Mouse (Mus musculus) lung, postnatal 0 days (tissue): ENCODE measurements at regions not wholly inside any gene's neighbourhood (a gene's known extent, or its start where the extent isn't known, plus 50 kb on each side); places are given as distances from the start of the nearest gene placed in this dataset.

Experiments used
- CTCF ChIP-seq: IDR thresholded peaks from 2 replicates; pipeline ENCODE4 v1.5.1; 2016; ENCODE audit warnings: antibody characterized with exemption, mild to moderate bottlenecking
- EP300 ChIP-seq: IDR thresholded peaks from 2 replicates; pipeline ENCODE4 v1.6.1; 2016; ENCODE audit warnings: antibody characterized with exemption, mild to moderate bottlenecking, control low read depth

DNA sequence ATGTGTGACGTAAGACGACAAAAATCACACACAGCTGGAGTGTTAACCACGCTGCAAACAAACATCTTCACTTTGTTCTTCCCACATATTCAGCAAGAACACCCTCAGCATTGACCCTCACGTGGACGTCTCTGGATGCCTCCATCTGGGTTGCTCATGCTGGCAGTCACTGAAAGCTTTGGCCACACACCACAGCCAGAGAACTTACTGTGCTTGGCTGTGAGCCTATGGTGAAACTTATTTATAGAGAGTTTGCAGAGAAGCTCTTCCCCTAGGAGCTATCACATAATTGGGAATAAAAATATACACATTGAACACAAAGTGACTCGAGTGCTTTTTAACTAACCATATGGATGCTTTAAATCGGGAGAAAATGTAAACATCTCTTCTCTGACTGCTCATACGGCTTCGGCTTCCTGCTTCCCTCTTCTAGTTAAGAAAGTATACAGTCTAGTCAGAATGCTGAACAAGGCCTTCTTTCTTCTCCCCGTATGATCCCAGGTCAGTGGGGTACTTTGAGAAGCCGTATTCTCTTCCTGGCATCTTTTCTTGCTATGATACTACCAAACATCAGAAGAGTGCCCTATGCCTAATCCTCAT, 812.0 kb upstream of the Intu start:
- TF ChIP-seq EP300 = peak; percentile 63
- no peak for TF ChIP-seq CTCF
